Mouse (Mus musculus): ENCODE data around the gene Tmem189.

DNA sequence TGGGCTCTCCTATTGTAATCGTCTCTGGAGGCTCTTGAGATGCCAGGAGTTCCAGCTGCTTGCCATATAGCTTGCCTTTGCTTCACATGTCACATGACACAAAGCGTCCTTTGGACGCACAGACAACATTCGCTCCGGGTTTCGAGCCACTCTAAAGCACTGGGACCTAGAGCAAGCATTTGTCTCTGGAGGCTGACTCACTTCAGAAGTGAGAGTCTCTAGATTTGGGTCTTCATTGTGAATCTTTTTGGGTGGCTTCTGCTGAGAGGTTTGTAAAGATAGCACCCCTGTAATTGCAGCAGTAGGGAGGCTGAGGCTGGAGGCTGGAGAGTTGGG is 56.1 kb downstream of the Tmem189 start:
- TF ChIP-seq CTCF (IDR thresholded peaks at IDR 0.05; ENCODE audit: low read depth) (no peak), EP300 (IDR thresholded peaks at IDR 0.05; ENCODE audit: low read depth) (no peak)

Data from heart, postnatal 0 days (tissue).